ENCODE assay signal across 36 mouse cellular contexts in the genomic region with DNA sequence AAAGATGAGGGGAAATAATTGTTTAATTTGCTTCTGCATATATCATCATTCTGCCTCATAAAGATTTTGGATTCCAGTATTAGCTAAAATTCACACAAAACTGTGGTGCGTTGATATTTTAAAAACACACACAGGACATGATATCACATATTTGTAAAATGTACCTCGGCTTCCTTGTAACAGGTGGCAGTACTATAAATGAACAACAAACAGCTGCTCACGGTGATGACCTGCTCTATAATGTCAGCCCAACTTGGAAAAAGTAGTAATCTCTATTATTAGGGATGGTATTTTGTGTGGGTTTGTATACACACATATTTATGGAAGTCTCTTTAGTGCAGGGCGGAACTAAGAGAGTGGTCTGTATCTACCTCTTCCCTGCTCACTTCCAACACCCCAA.
"Had no signal": no experiment of that assay in that cellular context is flagged by ENCODE, and none has a peak within 500 bp of the region (broad histone marks: within the 10 kb centered on the region; RNA-seq: fewer than 3 reads in every experiment).

No protein-coding gene starts in this region.

- H3K4me2 ChIP-seq: heart, embryonic 11.5 days; heart, embryonic 12.5 days; heart, embryonic 13.5 days; heart, embryonic 15.5 days; hindbrain, embryonic 12.5 days; hindbrain, embryonic 13.5 days; hindbrain, embryonic 14.5 days; hindbrain, embryonic 15.5 days; intestine, embryonic 15.5 days; kidney, embryonic 15.5 days had no signal

- H3K4me3 ChIP-seq: heart, embryonic 10.5 days; heart, embryonic 12.5 days; heart, embryonic 13.5 days; heart, embryonic 15.5 days; hindbrain, embryonic 10.5 days; hindbrain, embryonic 12.5 days; hindbrain, embryonic 13.5 days; hindbrain, embryonic 15.5 days; intestine, embryonic 15.5 days; kidney, embryonic 15.5 days; layer of hippocampus, adult 2 months; left cerebral cortex, adult 2 months had no signal

- H3K27ac ChIP-seq: heart, embryonic 10.5 days; heart, embryonic 13.5 days; heart, embryonic 15.5 days; hindbrain, embryonic 10.5 days; hindbrain, embryonic 12.5 days; hindbrain, embryonic 13.5 days; hindbrain, embryonic 14.5 days; hindbrain, embryonic 15.5 days; hindbrain, postnatal 0 days; intestine, embryonic 15.5 days; kidney, embryonic 15.5 days; kidney, postnatal 0 days; layer of hippocampus, adult 2 months; left cerebral cortex, adult 2 months had no signal

- H3K9me3 ChIP-seq: heart, embryonic 10.5 days; heart, embryonic 12.5 days; heart, embryonic 13.5 days; heart, embryonic 15.5 days; hindbrain, embryonic 10.5 days; hindbrain, embryonic 12.5 days; hindbrain, embryonic 13.5 days; hindbrain, embryonic 15.5 days; intestine, embryonic 15.5 days; kidney, embryonic 15.5 days had no signal

- H3K9ac ChIP-seq: heart, embryonic 12.5 days; heart, embryonic 13.5 days; heart, embryonic 15.5 days; hindbrain, embryonic 12.5 days; hindbrain, embryonic 13.5 days; hindbrain, embryonic 14.5 days; hindbrain, embryonic 15.5 days; intestine, embryonic 15.5 days; kidney, embryonic 15.5 days had no signal

- H3K36me3 ChIP-seq: heart, embryonic 10.5 days; heart, embryonic 12.5 days; heart, embryonic 13.5 days; heart, embryonic 15.5 days; hindbrain, embryonic 10.5 days; hindbrain, embryonic 12.5 days; hindbrain, embryonic 13.5 days; hindbrain, embryonic 15.5 days; intestine, embryonic 15.5 days; kidney, embryonic 15.5 days had no signal

- ATAC-seq: hindbrain, embryonic 16.5 days; hindbrain, postnatal 0 days; inflammation-experienced regulatory T-cells, adult 6 months; intestine, embryonic 15.5 days; intestine, embryonic 16.5 days; intestine, postnatal 0 days had no signal

- H3K4me1 ChIP-seq: heart, embryonic 15.5 days; hindbrain, embryonic 12.5 days; hindbrain, embryonic 13.5 days; hindbrain, embryonic 15.5 days had no signal

- DNase-seq: heart, postnatal 10 days; heart, postnatal 14 days; heart, postnatal 36 days; heart, postnatal 4 days; kidney, adult 11 months; kidney, adult 18-20 months; kidney, adult 2 months; kidney, adult 8-10 months; kidney, adult 9 months; kidney, postnatal 10 days; kidney, postnatal 14 days; kidney, postnatal 25 days; kidney, postnatal 36 days; kidney, postnatal 4 days; layer of hippocampus, adult 9-11 months; layer of hippocampus, postnatal 36 days had no signal

- H3K27me3 ChIP-seq: heart, embryonic 12.5 days; heart, embryonic 13.5 days; heart, embryonic 15.5 days; hindbrain, embryonic 12.5 days; hindbrain, embryonic 13.5 days; hindbrain, embryonic 15.5 days; intestine, embryonic 15.5 days; kidney, embryonic 15.5 days had no signal
